Mouse (Mus musculus): ENCODE results near the gene Aldh1l1.

Gene Aldh1l1

DNA sequence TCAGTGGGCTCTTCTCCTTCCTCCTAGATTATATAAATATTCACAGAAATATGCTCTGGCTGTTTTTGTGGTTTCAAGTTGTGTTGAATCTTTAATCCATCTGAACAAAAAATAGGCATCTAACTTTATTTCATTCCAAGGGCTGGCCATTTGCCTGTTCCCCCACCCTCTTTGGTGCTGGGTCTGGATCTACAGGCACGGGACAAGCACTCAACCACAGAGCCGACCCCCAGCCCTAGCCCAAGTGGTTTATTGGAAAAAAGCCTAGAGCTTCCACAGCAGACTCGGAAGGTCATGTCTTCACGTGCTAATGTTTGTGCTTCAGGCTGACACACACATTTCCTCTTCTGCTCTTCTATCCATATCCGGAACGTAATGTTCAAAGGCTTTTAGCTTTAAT, 19.7 kb downstream of the Aldh1l1 start:
- in situ Hi-C loops (cut with MboI; ENCODE audit: low sequenced_read_pairs), result no loop called here

DNA sequence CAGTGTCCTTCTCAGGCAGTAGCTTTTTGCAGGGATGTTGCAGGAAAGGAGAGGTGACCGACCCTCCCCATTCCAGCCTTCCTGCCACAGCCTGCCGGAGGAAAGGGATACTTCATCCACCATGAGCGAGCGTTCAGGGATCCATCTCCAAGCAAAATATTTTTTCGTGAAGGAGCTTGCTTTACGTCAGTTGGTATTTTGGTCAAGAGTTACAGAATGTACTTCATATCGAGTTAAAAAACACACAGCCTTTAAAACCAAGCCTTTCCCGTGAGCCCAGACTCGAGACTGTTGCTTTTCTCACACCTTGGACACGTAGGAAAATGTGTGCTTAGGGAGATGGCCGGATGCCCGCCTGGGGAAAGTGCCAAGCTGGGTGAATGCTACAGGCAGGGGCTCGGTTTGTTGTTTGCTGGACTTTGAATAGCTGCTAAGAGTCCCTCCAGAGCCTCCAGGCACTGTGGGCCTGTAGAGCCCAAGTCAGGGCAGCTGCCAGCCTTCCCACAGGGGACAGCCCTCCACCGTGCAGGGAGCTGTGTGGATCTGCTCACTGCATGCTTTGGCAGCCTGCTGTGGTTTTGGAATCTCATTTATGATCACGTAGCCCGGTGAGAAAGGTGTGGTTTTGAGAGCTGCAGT, 20.6 kb downstream of the Aldh1l1 start:
- in situ Hi-C loops (cut with MboI; ENCODE audit: low sequenced_read_pairs), result no loop called here

DNA sequence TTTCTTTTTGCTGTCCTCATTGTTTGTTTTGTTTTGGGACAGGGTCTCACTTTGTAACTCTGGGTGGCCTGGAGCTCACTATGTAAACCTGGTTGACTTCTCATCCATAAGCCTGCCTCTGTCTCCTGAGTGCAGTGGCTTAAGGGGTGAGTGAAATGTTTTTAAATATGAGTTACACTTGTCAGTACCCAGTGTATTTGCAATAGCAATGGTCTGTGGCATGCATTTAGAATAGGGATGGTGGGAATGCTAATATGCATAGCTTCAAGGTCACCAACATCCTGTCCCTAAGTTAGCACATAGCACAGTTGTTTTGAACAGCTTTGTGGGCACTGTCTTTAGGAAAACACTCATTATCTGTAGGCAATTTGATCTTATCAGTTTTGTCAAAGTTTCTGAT, 21.2 kb downstream of the Aldh1l1 start:
- in situ Hi-C loops (cut with MboI; ENCODE audit: low sequenced_read_pairs), result no loop called here

GRCm38 (mm10) chr6:90508197-90508624, 22.0 kb downstream of the Aldh1l1 start:
- in situ Hi-C loops (cut with MboI; ENCODE audit: low sequenced_read_pairs), result no loop called here

- in situ Hi-C loops (cut with MboI; ENCODE audit: low sequenced_read_pairs), result no loop called here
Measured at GRCm38 (mm10) chr6:90509085-90509484, 22.9 kb downstream of the Aldh1l1 start.

DNA sequence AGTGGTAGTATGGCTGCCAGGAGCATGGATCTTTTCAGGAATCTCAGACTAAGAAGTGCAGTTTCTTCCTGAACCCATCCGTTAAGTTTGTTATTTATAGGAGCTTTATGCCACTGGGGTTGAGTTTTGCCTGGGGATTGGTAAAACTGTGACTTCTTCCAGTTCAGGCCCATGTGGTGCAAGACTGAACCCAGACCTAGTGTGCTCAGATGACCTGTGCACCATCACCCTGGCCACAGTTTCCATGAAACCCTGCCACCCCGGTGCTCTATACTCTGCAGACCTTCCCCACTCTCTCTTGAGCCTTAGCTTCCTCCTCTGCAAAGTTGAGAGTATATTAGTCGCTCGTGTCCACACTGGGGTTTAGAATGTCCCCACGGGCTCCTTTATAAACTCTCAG, 26.2 kb downstream of the Aldh1l1 start:
- in situ Hi-C loops (cut with MboI; ENCODE audit: low sequenced_read_pairs), result no loop called here

DNA sequence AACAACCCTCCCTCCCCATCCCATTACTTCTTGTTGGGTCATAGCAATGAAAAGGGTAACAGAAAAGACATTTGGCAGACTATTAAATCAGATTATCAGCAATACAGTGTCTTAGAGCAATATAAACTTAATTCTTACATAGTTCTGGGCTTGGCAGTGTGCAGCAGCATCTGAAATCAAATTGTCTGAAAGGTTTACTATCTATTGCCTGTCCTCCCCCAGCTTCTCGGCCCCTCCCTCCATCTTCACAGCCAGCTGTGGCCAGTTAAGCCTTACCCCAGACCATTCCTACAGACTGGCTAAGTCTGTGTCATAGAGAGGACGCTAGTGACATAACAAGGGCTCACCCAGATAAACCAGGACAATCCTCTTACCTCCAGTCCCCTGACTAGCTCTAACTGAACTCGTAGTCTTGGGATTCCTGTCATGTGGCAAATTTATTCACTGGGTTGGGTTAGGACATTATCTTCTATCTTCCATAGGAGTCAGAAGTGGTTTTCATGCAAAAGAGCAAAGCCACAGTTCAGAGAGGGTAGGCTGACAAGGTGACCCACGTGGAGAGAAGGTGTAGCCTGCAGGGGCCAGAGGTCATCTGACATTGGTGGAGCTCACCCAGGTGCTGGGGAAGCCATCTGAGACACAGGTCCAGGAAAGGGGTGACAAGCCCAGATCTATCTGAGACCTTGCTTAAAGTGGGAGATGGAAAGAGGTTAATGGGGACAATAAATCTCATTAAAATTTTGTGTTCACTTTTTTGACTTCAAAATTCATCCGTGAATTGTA, 27.0 kb downstream of the Aldh1l1 start:
- in situ Hi-C loops (cut with MboI; ENCODE audit: low sequenced_read_pairs), result no loop called here

- in situ Hi-C loops (cut with MboI; ENCODE audit: low sequenced_read_pairs), result no loop called here
Measured at GRCm38 (mm10) chr6:90514369-90514768, 28.1 kb downstream of the Aldh1l1 start.

DNA sequence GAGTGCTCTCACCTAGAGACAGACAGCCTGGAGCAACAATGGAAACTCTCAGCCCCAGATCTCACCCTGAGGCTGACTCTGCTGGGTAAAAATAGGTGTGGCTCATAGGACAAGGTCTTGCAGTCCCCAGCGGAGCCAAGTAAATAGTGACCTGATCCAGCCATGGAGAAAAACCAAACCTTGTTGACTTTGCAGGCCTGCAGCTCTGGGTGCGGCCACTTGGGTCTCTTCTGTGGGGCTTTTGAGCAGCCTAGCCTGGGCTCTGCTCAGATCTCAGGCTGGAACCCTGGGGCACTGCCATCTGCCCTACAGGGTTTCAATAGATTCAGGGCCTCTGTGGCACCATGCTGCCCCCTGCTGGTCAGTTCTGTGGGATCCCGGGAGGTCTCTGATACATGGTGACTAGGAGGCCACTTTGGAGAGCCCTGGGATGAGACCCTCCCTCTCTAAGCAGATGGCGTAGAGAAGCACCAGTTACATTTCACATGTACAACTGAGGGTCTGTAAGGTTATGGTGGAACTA, 28.7 kb downstream of the Aldh1l1 start:
- in situ Hi-C loops (cut with MboI; ENCODE audit: low sequenced_read_pairs), result no loop called here

GRCm38 (mm10) chr6:90518892-90519291, 32.7 kb downstream of the Aldh1l1 start:
- in situ Hi-C loops (cut with MboI; ENCODE audit: low sequenced_read_pairs), result no loop called here

- in situ Hi-C loops (cut with MboI; ENCODE audit: low sequenced_read_pairs), result no loop called here
Measured at GRCm38 (mm10) chr6:90519375-90519774, 33.1 kb downstream of the Aldh1l1 start.

DNA sequence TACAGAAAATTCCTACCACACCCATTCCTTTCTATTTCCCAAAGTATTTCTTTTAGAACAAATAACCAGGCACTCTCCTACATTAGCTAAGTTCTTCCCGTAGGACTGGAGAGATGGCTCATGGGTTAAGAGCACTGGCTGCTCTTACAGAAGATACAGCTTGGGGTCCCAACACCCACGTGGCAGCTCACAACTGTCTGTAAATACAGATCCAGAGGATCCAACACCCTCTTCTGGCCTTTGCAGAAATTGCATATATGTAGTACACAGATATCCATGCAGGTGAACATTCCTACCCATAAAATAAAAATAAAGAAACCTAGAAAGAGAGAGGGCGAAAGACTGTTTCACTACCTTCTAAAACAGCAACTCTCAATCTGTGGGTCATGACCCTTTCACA, 40.2 kb downstream of the Aldh1l1 start:
- in situ Hi-C loops (cut with MboI; ENCODE audit: low sequenced_read_pairs), result loop anchor here (25.0 kb wide), 1 partner anchor 839 kb away; no protein-coding TSS in a partner anchor

DNA sequence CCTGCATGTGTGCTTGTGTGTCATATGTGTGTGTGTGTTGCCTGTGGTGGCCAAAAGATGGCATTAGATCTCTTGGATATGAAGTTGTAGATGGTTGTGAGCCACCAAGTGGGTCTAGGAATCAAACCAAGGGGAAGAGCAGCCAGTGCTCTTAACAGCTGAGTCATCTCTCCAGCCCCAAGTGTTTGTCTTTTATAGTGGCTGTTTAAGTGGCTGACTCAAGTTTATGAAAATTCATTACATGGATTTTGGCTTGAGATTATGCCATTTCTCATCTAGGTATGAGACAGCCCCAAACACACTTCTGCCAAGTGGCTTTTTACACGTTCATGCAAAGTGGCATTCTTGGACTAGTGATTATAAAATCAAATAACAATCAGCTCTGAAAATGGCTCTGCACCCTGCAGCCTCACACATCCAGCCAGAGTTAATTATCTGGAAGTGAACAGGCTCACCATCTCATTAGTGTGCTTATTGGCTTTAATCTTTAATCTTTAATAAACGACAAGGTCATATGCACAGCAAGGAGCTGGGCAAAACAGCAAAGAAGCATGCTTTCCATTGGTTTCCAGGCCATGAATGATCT, 43.3 kb downstream of the Aldh1l1 start:
- in situ Hi-C loops (cut with MboI; ENCODE audit: low sequenced_read_pairs), result loop anchor here (25.0 kb wide), 1 partner anchor 842 kb away; no protein-coding TSS in a partner anchor

DNA sequence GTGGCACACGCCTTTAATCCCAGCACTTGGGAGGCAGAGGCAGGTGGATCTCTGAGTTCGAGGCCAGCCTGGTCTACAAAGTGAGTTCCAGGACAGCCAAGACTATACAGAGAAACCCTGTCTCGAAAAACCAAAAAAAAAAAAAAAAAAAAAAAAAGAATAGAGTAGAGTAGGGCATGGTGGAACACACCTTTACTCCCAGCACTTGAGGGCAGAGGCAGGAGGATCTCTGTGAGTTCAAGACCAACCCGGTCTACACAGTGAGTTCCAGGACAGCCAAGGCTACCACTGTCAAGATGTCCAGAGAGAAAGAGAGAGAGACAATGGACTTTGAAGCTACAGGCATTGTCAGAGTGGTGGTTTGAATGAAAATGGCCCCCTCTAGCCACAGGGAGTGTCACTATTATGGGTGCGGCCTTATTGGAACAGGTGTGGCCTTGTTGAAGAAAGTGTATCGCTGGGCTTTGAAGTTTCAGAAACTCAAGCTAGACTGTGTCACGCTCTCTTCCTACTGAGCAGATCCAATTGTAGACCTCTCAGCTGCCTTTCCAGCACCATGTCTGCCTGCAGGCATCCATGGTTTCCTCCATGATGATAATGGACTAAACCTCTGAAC, 46.5 kb downstream of the Aldh1l1 start:
- in situ Hi-C loops (cut with MboI; ENCODE audit: low sequenced_read_pairs), result loop anchor here (25.0 kb wide), 1 partner anchor 845 kb away; no protein-coding TSS in a partner anchor

DNA sequence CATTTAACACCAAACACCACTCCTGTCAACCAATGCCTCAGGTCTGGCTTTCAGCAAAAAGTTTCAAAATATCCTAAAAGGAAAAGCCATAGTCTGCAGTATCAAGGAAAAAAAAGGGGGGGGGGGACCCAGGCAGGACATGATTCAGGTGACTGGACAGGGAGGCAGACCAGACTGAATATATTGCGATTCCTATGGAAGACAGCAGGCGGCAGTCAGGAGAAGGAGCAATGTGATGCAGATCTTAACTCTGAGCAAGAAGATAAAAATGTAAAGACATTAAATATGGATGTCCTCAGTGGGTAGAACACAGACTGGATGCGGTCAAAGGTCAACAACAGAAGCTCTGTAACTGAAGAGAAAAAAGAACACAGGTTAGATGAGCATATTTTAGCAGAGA, 47.3 kb downstream of the Aldh1l1 start:
- in situ Hi-C loops (cut with MboI; ENCODE audit: low sequenced_read_pairs), result loop anchor here (25.0 kb wide), 1 partner anchor 846 kb away; no protein-coding TSS in a partner anchor

DNA sequence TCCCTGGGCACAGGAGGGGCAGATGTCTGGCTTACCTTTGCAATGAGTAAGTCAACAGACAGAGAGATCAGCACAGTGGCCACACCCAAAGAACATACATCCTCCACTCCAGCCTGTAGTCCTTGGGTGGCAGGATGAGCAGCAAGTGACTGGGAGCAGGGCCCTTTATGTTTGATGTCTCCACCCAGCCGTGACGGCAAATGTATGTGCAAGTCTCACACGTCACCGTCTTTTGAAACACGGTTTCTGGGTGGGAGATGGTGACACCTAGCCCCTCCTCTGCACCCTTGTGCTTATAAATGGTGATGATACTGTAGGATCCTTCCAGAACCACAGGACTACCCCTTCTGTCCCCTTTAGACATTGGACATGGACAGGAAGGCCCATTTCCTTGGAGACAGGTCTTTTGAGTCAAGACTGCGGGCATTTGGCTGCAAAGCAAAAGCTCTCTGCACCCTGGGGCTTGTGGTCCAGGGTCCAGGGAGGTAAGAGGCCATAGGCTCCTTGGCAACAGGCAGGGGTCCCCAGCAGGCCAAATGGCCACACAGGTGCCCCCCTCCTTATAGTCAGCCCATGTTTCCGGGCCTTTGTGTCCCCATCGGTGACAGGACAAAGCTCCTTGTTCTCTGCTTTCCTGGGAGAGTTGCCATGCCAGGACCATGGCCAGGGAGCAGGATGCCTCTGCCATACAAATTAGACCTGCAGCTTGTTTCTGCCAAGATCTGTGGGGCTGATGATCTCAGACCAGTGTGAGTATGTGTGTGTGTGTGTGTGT, 48.7 kb downstream of the Aldh1l1 start:
- in situ Hi-C loops (cut with MboI; ENCODE audit: low sequenced_read_pairs), result loop anchor here (25.0 kb wide), 1 partner anchor 848 kb away; no protein-coding TSS in a partner anchor

- in situ Hi-C loops (cut with MboI; ENCODE audit: low sequenced_read_pairs), result loop anchor here (25.0 kb wide), 1 partner anchor 850 kb away; no protein-coding TSS in a partner anchor
Measured at GRCm38 (mm10) chr6:90536824-90537223, 50.6 kb downstream of the Aldh1l1 start.

DNA sequence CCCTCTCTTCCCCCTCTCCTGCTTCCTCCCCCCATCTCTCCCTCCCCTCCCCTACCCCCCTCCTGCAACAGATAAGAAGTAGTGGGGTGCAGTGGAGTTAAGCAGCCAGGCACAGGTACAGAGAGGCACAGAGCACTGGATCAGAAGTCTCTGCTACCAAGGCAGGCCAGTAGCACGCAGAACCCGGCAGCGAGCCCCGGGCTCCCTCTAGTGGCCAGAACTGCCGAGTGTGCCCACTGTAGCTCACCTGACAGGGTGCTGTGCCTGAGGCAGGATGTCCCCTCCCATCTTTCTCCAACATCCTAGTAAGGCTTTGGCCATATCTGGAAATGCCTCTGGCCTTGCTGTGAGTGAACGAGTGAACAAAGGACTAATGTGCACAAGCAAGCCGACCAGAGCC, 51.7 kb downstream of the Aldh1l1 start:
- in situ Hi-C loops (cut with MboI; ENCODE audit: low sequenced_read_pairs), result loop anchor here (25.0 kb wide), 1 partner anchor 851 kb away; no protein-coding TSS in a partner anchor

- in situ Hi-C loops (cut with MboI; ENCODE audit: low sequenced_read_pairs), result loop anchor here (25.0 kb wide), 1 partner anchor 852 kb away; no protein-coding TSS in a partner anchor
Measured at GRCm38 (mm10) chr6:90539271-90539670, 53.0 kb downstream of the Aldh1l1 start.

DNA sequence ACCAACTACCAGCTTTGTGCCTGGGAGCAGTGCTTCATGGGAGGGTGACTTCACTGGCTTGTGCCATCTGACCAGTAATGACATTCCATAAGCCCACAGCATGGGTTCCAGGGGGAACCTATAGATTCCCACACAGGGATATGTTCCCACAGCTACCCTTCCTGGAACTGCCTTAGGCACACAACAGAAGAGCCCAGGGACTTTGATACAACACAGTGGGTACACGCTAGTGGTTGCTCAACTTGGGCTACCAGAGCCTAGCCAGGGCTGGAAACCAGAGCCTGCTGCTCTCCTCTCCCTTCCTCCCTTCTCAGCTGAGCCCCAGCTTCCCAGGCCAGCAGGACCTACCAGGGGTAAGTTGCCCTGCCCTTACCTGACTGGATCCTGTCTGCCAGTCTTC, 54.3 kb downstream of the Aldh1l1 start:
- in situ Hi-C loops (cut with MboI; ENCODE audit: low sequenced_read_pairs), result loop anchor here (25.0 kb wide), 1 partner anchor 853 kb away; no protein-coding TSS in a partner anchor
